Mouse (Mus musculus) CH12.LX (cell line): ENCODE results near the gene Pde5a. TPM values are rescaled to one million over a fixed set of nuclear protein-coding genes. Genes with fewer than 3 reads are reported as not detected.
A peak's percentile ranks its signal among the peaks of the same experiment; 100 is the strongest.

ENCODE experiments used
- DNase-seq: peaks from one replicate; pipeline ENCODE4 v3.0.0-alpha.2; 2013; ENCODE audit errors: extremely low read depth
- H3K27ac ChIP-seq: 2 replicates; pipeline ENCODE4 v1.5.1; 2012; ENCODE audit warnings: low read depth, mild to moderate bottlenecking, control low read depth, moderate library complexity; ENCODE audit not compliant: insufficient read depth
- H3K27me3 ChIP-seq: replicated peaks from 2 replicates; pipeline ENCODE3; 2012; ENCODE audit warnings: inconsistent platforms
- H3K36me3 ChIP-seq, 2 experiments: replicated peaks in 1 of 2; 2 replicates each; pipeline versions ENCODE3 to v1.6.1; 2012; ENCODE audit warnings: inconsistent platforms in 1 of 2, low read length in 1 of 2, mild to moderate bottlenecking in 1 of 2, mixed read lengths in 1 of 2, moderate library complexity in 1 of 2; ENCODE audit not compliant: control insufficient read depth in 1 of 2, insufficient read depth in 1 of 2
- H3K4me1 ChIP-seq, 2 experiments: 2 replicates each; pipeline ENCODE4 v1.6.1; 2012; ENCODE audit warnings: inconsistent platforms in 1 of 2, moderate library complexity in 1 of 2; ENCODE audit not compliant: insufficient read depth in 2 of 2, control insufficient read depth in 1 of 2
- H3K4me2 ChIP-seq: 2 replicates; pipeline ENCODE4 v1.6.1; 2012; ENCODE audit warnings: low read depth, mild to moderate bottlenecking, control low read depth; ENCODE audit not compliant: poor library complexity, insufficient read depth, severe bottlenecking
- H3K4me3 ChIP-seq, 3 experiments: fragments of 150-350 bp in 1 of 3; sonication (generic) in 1 of 3; replicated peaks in 1 of 3; 2 replicates each; pipeline versions ENCODE3 to v1.5.1; 2011 to 2012; ENCODE audit warnings: low read depth in 2 of 3, low read length in 2 of 3, mild to moderate bottlenecking in 2 of 3, moderate library complexity in 2 of 3, control low read depth in 1 of 3, improper control_type of control experiment in 1 of 3, inconsistent platforms in 1 of 3, mixed read lengths in 1 of 3; ENCODE audit not compliant: poor library complexity in 1 of 3
- H3K79me2 ChIP-seq: replicated peaks from 2 replicates; pipeline ENCODE4 v1.6.1; 2012; ENCODE audit warnings: mild to moderate bottlenecking, moderate library complexity; ENCODE audit not compliant: control insufficient read depth, poor library complexity, insufficient read depth, severe bottlenecking; ENCODE audit errors: extremely low read depth
- H3K9ac ChIP-seq: 2 replicates; pipeline ENCODE4 v1.6.1; 2012; ENCODE audit warnings: low read depth, mild to moderate bottlenecking, control low read depth, moderate library complexity; ENCODE audit not compliant: insufficient read depth
- H3K9me3 ChIP-seq: replicated peaks from 2 replicates; pipeline ENCODE3; 2012; ENCODE audit warnings: low read length, inconsistent platforms, mixed read lengths
- BHLHE40 ChIP-seq: IDR thresholded peaks from 2 replicates; pipeline ENCODE4 v1.6.1; 2011; ENCODE audit warnings: mild to moderate bottlenecking, low read depth, low read length, improper control_type of control experiment
- CHD2 ChIP-seq: IDR thresholded peaks from 2 replicates; pipeline ENCODE4 v1.6.1; 2011; ENCODE audit warnings: low read length, improper control_type of control experiment
- CTCF ChIP-seq, 2 experiments: IDR thresholded peaks in 1 of 2; conservative IDR thresholded peaks in 1 of 2; 2 replicates each; pipeline ENCODE4 v1.5.1; 2011 to 2012; ENCODE audit warnings: low read depth in 2 of 2, low read length in 2 of 2, improper control_type of control experiment in 1 of 2, inconsistent platforms in 1 of 2, mild to moderate bottlenecking in 1 of 2, moderate library complexity in 1 of 2
- ETS1 ChIP-seq: conservative IDR thresholded peaks from 2 replicates; pipeline ENCODE4 v1.6.1; 2012; ENCODE audit warnings: low read depth, mild to moderate bottlenecking, inconsistent platforms, low read length, improper control_type of control experiment, moderate library complexity
- GABPA ChIP-seq: IDR thresholded peaks from 2 replicates; pipeline ENCODE4 v1.6.1; 2012; ENCODE audit warnings: low read depth, low read length, improper control_type of control experiment, inconsistent platforms; ENCODE audit not compliant: insufficient replicate concordance
- HCFC1 ChIP-seq: IDR thresholded peaks from 2 replicates; pipeline ENCODE4 v1.6.1; 2012; ENCODE audit warnings: low read depth, mild to moderate bottlenecking, inconsistent platforms, low read length, improper control_type of control experiment
- IRF4 ChIP-seq: IDR thresholded peaks from 2 replicates; pipeline ENCODE4 v1.6.1; 2014; ENCODE audit warnings: low read depth, mild to moderate bottlenecking, inconsistent platforms, low read length, improper control_type of control experiment
- JUN ChIP-seq: IDR thresholded peaks from 2 replicates; pipeline ENCODE4 v1.6.1; 2011; ENCODE audit warnings: low read depth, mild to moderate bottlenecking, low read length, improper control_type of control experiment, moderate library complexity; ENCODE audit not compliant: insufficient read depth
- JUND ChIP-seq: conservative IDR thresholded peaks from 2 replicates; pipeline ENCODE4 v1.6.1; 2011; ENCODE audit warnings: low read depth, low read length, improper control_type of control experiment
- KAT2A ChIP-seq: IDR thresholded peaks from 2 replicates; pipeline ENCODE4 v1.6.1; 2012; ENCODE audit warnings: low read length, improper control_type of control experiment, inconsistent platforms; ENCODE audit not compliant: insufficient replicate concordance
- MAFK ChIP-seq: IDR thresholded peaks from 2 replicates; pipeline ENCODE4 v1.6.1; 2011; ENCODE audit warnings: low read length, improper control_type of control experiment; ENCODE audit not compliant: insufficient replicate concordance
- MAZ ChIP-seq: IDR thresholded peaks from 2 replicates; pipeline ENCODE4 v1.6.1; 2012; ENCODE audit warnings: low read depth, mild to moderate bottlenecking, inconsistent platforms, low read length, improper control_type of control experiment, moderate library complexity
- MXI1 ChIP-seq: IDR thresholded peaks from 2 replicates; pipeline ENCODE4 v1.6.1; 2011; ENCODE audit warnings: mild to moderate bottlenecking, low read depth, low read length, improper control_type of control experiment
- NELFE ChIP-seq: IDR thresholded peaks from 2 replicates; pipeline ENCODE4 v1.6.1; 2011; ENCODE audit warnings: low read depth, low read length, improper control_type of control experiment
- NRF1 ChIP-seq: IDR thresholded peaks from 2 replicates; pipeline ENCODE4 v1.6.1; 2014; ENCODE audit warnings: low read depth, mild to moderate bottlenecking, inconsistent platforms, low read length, improper control_type of control experiment, moderate library complexity
- PAX5 ChIP-seq: IDR thresholded peaks from 2 replicates; pipeline ENCODE4 v1.6.1; 2012; ENCODE audit warnings: low read length, inconsistent platforms, mixed read lengths
- POLR2A ChIP-seq: IDR thresholded peaks from 2 replicates; pipeline ENCODE4 v1.6.1; 2011; ENCODE audit warnings: low read depth, mild to moderate bottlenecking, improper control_type of control experiment, low read length
- RAD21 ChIP-seq: IDR thresholded peaks from 2 replicates; pipeline ENCODE4 v1.6.1; 2011; ENCODE audit warnings: low read depth, mild to moderate bottlenecking, low read length, improper control_type of control experiment, moderate library complexity
- RCOR1 ChIP-seq: conservative IDR thresholded peaks from 2 replicates; pipeline ENCODE4 v1.6.1; 2012; ENCODE audit warnings: low read depth, mild to moderate bottlenecking, inconsistent platforms, low read length, improper control_type of control experiment
- SIN3A ChIP-seq: IDR thresholded peaks from 2 replicates; pipeline ENCODE4 v1.6.1; 2012; ENCODE audit warnings: low read length, improper control_type of control experiment, inconsistent platforms
- TBP ChIP-seq: conservative IDR thresholded peaks from 2 replicates; pipeline ENCODE4 v1.6.1; 2011; ENCODE audit warnings: low read depth, low read length, improper control_type of control experiment
- UBTF ChIP-seq: IDR thresholded peaks from 2 replicates; pipeline ENCODE4 v1.6.1; 2012; ENCODE audit warnings: low read depth, mild to moderate bottlenecking, inconsistent platforms, low read length, improper control_type of control experiment, moderate library complexity
- USF2 ChIP-seq: conservative IDR thresholded peaks from 2 replicates; pipeline ENCODE4 v1.6.1; 2011; ENCODE audit warnings: low read depth, low read length, improper control_type of control experiment
- ZKSCAN1 ChIP-seq: IDR thresholded peaks from 2 replicates; pipeline ENCODE4 v1.6.1; 2012; ENCODE audit warnings: low read depth, inconsistent platforms, low read length, improper control_type of control experiment, borderline replicate concordance
- ZNF384 ChIP-seq: IDR thresholded peaks from 2 replicates; pipeline ENCODE4 v1.6.1; 2012; ENCODE audit warnings: low read depth, low read length, improper control_type of control experiment, inconsistent platforms
- dilution Hi-C: fragments of 300-500 bp; cut with MboI; formaldehyde crosslinking; loops from 2 replicates; pipeline ENCODE4 v1.14.3; 2020; ENCODE audit warnings: low sequenced_read_pairs; ENCODE audit not compliant: extremely low pct_unique_long_range_greater_than_20kb, extremely low pct_ligation_motif_present
- in situ Hi-C: fragments of 300-500 bp; cut with MboI; formaldehyde crosslinking; loops from 3 replicates; pipeline ENCODE4 v1.14.3; 2019; ENCODE audit warnings: low sequenced_read_pairs, low pct_ligation_motif_present, low pct_unique_long_range_greater_than_20kb, mixed read lengths
- polyA plus RNA-seq: library from polyadenylated mRNA; unstranded; fragments of >175 nt; gene quantifications from 2 replicates; pipeline ENCODE4 v1.2.1, GENCODE M21; 2012; ENCODE audit warnings: low read depth; ENCODE audit not compliant: insufficient read length
- total RNA-seq, 2 experiments: library from RNA; depleted of rRNA; stranded (reverse); fragments of 300-350 nt in 1 of 2; fragments of >200 nt in 1 of 2; gene quantifications; 2 replicates each; pipeline ENCODE4 v1.2.3; 2012 to 2014

Pde5a gene
- total and polyA plus RNA-seq, 3 experiments = 0.60 to 1.1 (median 1.0) TPM

GRCm38 (mm10) chr3:122763240-122763761 lies 34.6 kb downstream of the Pde5a start:
- dilution Hi-C loops (no loop called here), in situ Hi-C loops (no loop called here)
- H3K9ac ChIP-seq = no peak overlapping the region
- TF ChIP-seq SIN3A (no peak), ZNF384 (no peak), CTCF (conservative IDR thresholded peaks at IDR 0.05 in 1 of 2, IDR thresholded peaks at IDR 0.05 in 1 of 2; ENCODE audit: low read depth in 2 of 2, low read length in 2 of 2) (no peak), PAX5 (no peak), CHD2 (no peak), BHLHE40 (no peak), TBP (no peak), NRF1 (no peak), MAFK (no peak), NELFE (no peak), USF2 (no peak), RAD21 (no peak), GABPA (no peak)
- no peak for DNase-seq
- no peak overlapping the region for H3K4me3 ChIP-seq
- no peaks in the 10 kb centered on the region for H3K4me1 ChIP-seq
- no peaks in the 10 kb centered on the region for H3K36me3 ChIP-seq
- H3K79me2 ChIP-seq = no peaks in the 10 kb centered on the region
- no peaks in the 10 kb centered on the region for H3K9me3 ChIP-seq
- no peak overlapping the region for H3K4me2 ChIP-seq
- H3K27me3 ChIP-seq = no peaks in the 10 kb centered on the region
- no peak overlapping the region for H3K27ac ChIP-seq

GRCm38 (mm10) chr3:122763768-122764167 lies 35.0 kb downstream of the Pde5a start:
- H3K27me3 ChIP-seq = no peaks in the 10 kb centered on the region
- no peak for DNase-seq
- no peak overlapping the region for H3K9ac ChIP-seq
- no peaks in the 10 kb centered on the region for H3K79me2 ChIP-seq
- in situ Hi-C loops = no loop called here
- no peak overlapping the region for H3K27ac ChIP-seq
- no peak for TF ChIP-seq JUN
- TF ChIP-seq BHLHE40 = peak; percentile 54
- H3K4me1 ChIP-seq = no peaks in the 10 kb centered on the region
- no peaks in the 10 kb centered on the region for H3K36me3 ChIP-seq
- dilution Hi-C loops = no loop called here
- no peaks in the 10 kb centered on the region for H3K9me3 ChIP-seq
- 0 out of 2 replicates have a peak overlapping the region, but pooled peaks have one; percentile 2 for H3K4me2 ChIP-seq
- no peak overlapping the region for H3K4me3 ChIP-seq

GRCm38 (mm10) chr3:122766930-122767329 lies 38.2 kb downstream of the Pde5a start:
- Histone ChIP-seq H3K9ac (no peak overlapping the region), H3K79me2 (no peaks in the 10 kb centered on the region), H3K4me3 (no peak overlapping the region), H3K4me1 (no peaks in the 10 kb centered on the region), H3K4me2 (no peak overlapping the region), H3K36me3 (no peaks in the 10 kb centered on the region), H3K9me3 (no peaks in the 10 kb centered on the region), H3K27ac (no peak overlapping the region), H3K27me3 (no peaks in the 10 kb centered on the region)
- in situ Hi-C loops (no loop called here), dilution Hi-C loops (no loop called here)
- TF ChIP-seq USF2 (no peak), MXI1 (no peak), CTCF (conservative IDR thresholded peaks at IDR 0.05 in 1 of 2, IDR thresholded peaks at IDR 0.05 in 1 of 2; ENCODE audit: low read depth in 2 of 2, low read length in 2 of 2) (no peak), UBTF (no peak), KAT2A (no peak), HCFC1 (no peak), IRF4 (no peak), PAX5 (no peak), MAZ (no peak), JUND (no peak), POLR2A (no peak), ZKSCAN1 (no peak), GABPA (no peak), CHD2 (no peak), RCOR1 (no peak), ETS1 (no peak)
- no peak for DNase-seq
